11 mouse cellular contexts compared by ENCODE assay signal in the genomic region with DNA sequence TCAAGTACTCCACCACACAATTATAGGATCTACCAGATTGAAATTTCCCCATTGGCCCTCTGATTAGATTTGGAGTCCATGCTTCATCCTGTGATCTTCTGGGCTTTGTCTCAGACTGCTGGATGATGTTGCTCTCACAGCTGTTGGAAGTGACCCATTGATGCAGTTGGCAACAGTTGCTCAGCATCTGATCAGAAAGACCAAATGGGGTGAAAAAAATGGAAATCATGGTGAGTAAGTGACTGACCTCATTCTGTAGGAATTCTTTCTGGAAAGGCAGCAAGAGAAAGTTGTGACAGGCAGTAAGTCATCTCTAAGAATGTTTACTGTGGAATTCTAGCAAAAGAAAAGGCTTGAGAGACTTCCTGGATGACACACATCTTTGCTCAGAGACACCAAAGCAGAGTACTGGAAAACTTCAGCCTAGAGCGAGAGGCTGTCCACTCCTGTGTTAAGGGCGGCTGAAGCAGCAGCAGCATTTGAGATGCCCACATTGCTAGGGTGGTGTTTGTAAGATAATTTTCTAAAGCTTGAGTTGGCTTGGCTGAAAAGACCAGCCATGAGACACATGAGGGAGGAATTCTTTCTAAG. TPM values are rescaled to one million over a fixed set of nuclear protein-coding genes. Genes with fewer than 3 reads are reported as not detected.
A peak's percentile ranks its signal among the peaks of the same experiment; 100 is the strongest.
DNase-seq lines count a peak whose midpoint lies in the region; ATAC-seq and TF ChIP-seq lines count a peak whose summit lies in the region.
"Had no signal": no experiment of that assay in that cellular context is flagged by ENCODE, and none has a peak within 500 bp of the region (broad histone marks: within the 10 kb centered on the region; RNA-seq: fewer than 3 reads in every experiment).

No protein-coding gene starts in this region.

- no peaks in the 10 kb centered on the region for H3K79me3 ChIP-seq in C2C12 (ENCODE audit: low read depth)

- no peak overlapping the region for H3K27ac ChIP-seq in heart, embryonic 12.5 days (ENCODE audit: poor library complexity, severe bottlenecking)
- peak overlapping the region; percentile 8; the same call in 1 of the 2 replicates for H3K27ac ChIP-seq in lung, embryonic 15.5 days
- H3K27ac ChIP-seq in thymus, adult 2 months (ENCODE audit: control insufficient read depth, insufficient read depth, low read length): no peak overlapping the region
- H3K27ac ChIP-seq: heart, embryonic 13.5 days had no signal

- no peaks in the 10 kb centered on the region for H3K4me1 ChIP-seq in heart, embryonic 12.5 days (replicated peaks)
- peaks cover 18% of the 10 kb centered on the region for H3K4me1 ChIP-seq in lung, embryonic 15.5 days
- no peaks in the 10 kb centered on the region for H3K4me1 ChIP-seq in thymus, adult 2 months (replicated peaks; ENCODE audit: control insufficient read depth, insufficient read depth, low read length)
- H3K4me1 ChIP-seq: megakaryocyte, embryonic 14.5 days had no signal

- no peak overlapping the region for H3K4me3 ChIP-seq in heart, embryonic 12.5 days
- H3K4me3 ChIP-seq in C2C12 (ENCODE audit: insufficient read depth, poor library complexity, severe bottlenecking): no peak overlapping the region
- no peak overlapping the region for H3K4me3 ChIP-seq in lung, embryonic 15.5 days
- no peak overlapping the region for H3K4me3 ChIP-seq in thymus, adult 2 months (ENCODE audit: control insufficient read depth, insufficient read depth, low read length)
- H3K4me3 ChIP-seq: heart, embryonic 13.5 days; megakaryocyte, embryonic 14.5 days had no signal

- H3K79me2 ChIP-seq in C2C12 (ENCODE audit: control insufficient read depth, insufficient read depth): no peaks in the 10 kb centered on the region

- no peak for TF ChIP-seq POLR2A in thymus, adult 2 months (IDR thresholded peaks at IDR 0.05; ENCODE audit: control insufficient read depth, extremely low read depth, insufficient read depth, low read length, poor library complexity)

- 58% methylated on average over 2 of the region's 2 CpGs for WGBS in heart, embryonic 12.5 days
- 64% methylated on average over 2 of the region's 2 CpGs for WGBS in lung, embryonic 15.5 days
- 88% methylated on average over 2 of the region's 2 CpGs for WGBS in thymus, adult 2 months

- no peaks in the 10 kb centered on the region for H3K27me3 ChIP-seq in heart, embryonic 12.5 days (replicated peaks)
- no peaks in the 10 kb centered on the region for H3K27me3 ChIP-seq in C2C12 (ENCODE audit: control insufficient read depth, insufficient read depth, insufficient read length)
- H3K27me3 ChIP-seq in lung, embryonic 15.5 days: no peaks in the 10 kb centered on the region
- H3K27me3 ChIP-seq in thymus, adult 2 months (ENCODE audit: control insufficient read depth, insufficient read depth, low read length): no peaks in the 10 kb centered on the region
- H3K27me3 ChIP-seq: heart, embryonic 13.5 days; megakaryocyte, embryonic 14.5 days had no signal

- no peaks in the 10 kb centered on the region for H3K36me3 ChIP-seq in heart, embryonic 12.5 days
- no peaks in the 10 kb centered on the region for H3K36me3 ChIP-seq in C2C12 (ENCODE audit: control insufficient read depth, insufficient read depth)
- H3K36me3 ChIP-seq in lung, embryonic 15.5 days: no peaks in the 10 kb centered on the region
- no peaks in the 10 kb centered on the region for H3K36me3 ChIP-seq in thymus, adult 2 months (ENCODE audit: control insufficient read depth, insufficient read depth, low read length)
- H3K36me3 ChIP-seq: heart, embryonic 13.5 days had no signal

- H3K9ac ChIP-seq in heart, embryonic 12.5 days: no peak overlapping the region
- no peak overlapping the region for H3K9ac ChIP-seq in lung, embryonic 15.5 days
- H3K9ac ChIP-seq: heart, embryonic 13.5 days had no signal

- no peak for ATAC-seq in heart, embryonic 12.5 days (ENCODE audit: insufficient number of reproducible peaks, low FRiP score)
- ATAC-seq in lung, embryonic 15.5 days (ENCODE audit: borderline replicate concordance, extremely low read depth, low FRiP score, low TSS enrichment): peak; percentile 63; the same call in 1 of the 2 replicates
- ATAC-seq in cerebellum, adult (ENCODE audit: insufficient number of reproducible peaks, low FRiP score, low TSS enrichment): no peak

- H3K4me2 ChIP-seq in heart, embryonic 12.5 days: no peak overlapping the region
- H3K4me2 ChIP-seq in lung, embryonic 15.5 days: no peak overlapping the region
- H3K4me2 ChIP-seq: heart, embryonic 13.5 days had no signal

- peak; percentile 62 to 81 for DNase-seq in heart, adult 18-20 months
- peak; percentile 9 to 26 for DNase-seq in gastrocnemius, adult 8-10 months (ENCODE audit: low spot score in 2 of 2)
- DNase-seq in thymus, adult 2 months: no peak
- DNase-seq in cerebellum, postnatal 36 days: no peak
- DNase-seq: cerebellum, adult 11-12 months had no signal

- no peaks in the 10 kb centered on the region for H3K9me3 ChIP-seq in heart, embryonic 12.5 days (replicated peaks)
- H3K9me3 ChIP-seq in lung, embryonic 15.5 days: no peaks in the 10 kb centered on the region
- H3K9me3 ChIP-seq: heart, embryonic 13.5 days; megakaryocyte, embryonic 14.5 days had no signal

- no peak overlapping the region for H3ac ChIP-seq in C2C12 (ENCODE audit: control insufficient read depth, insufficient read length, low read depth)

- TF ChIP-seq CTCF in C2C12 (IDR thresholded peaks at IDR 0.05; ENCODE audit: control insufficient read depth, insufficient read depth, insufficient read length): no peak
- no peak for TF ChIP-seq CTCF in thymus, adult 2 months (IDR thresholded peaks at IDR 0.05; ENCODE audit: borderline replicate concordance, control insufficient read depth, extremely low read depth, insufficient read depth, low read length, poor library complexity)

TF ChIP-seq in C2C12, 6 proteins besides CTCF, POLR2A, EP300 and RAD21:
- peak; percentile 94 for TF ChIP-seq MYOD1 (IDR thresholded peaks at IDR 0.05; ENCODE audit: control insufficient read depth, insufficient read length, low read depth)
- peak; percentile 42 for TF ChIP-seq USF1 (IDR thresholded peaks at IDR 0.05; ENCODE audit: low read depth)
- no peak for TF ChIP-seq FOSL1 (IDR thresholded peaks at IDR 0.05; ENCODE audit: insufficient read depth, low read length, poor library complexity, severe bottlenecking)
- no peak for TF ChIP-seq CEBPB (IDR thresholded peaks at IDR 0.05; ENCODE audit: low read depth)
- TF ChIP-seq MYOG (IDR thresholded peaks at IDR 0.05; ENCODE audit: control insufficient read depth, extremely low read depth, insufficient read length): no peak
- no peak for TF ChIP-seq MAX (IDR thresholded peaks at IDR 0.05)

RNA-seq across cellular contexts. Expression of a gene that starts 31.3 kb away (rescaled TPM):
- total RNA-seq in heart, adult 18-20 months (2021): under 1 TPM; 0.42 to 0.98 TPM
- polyA plus RNA-seq in heart, embryonic 12.5 days (2016; fragmentation: Nextera tagmentation; extraction: Ambion mirVana): 23.4 and 25.6 TPM in 2 replicates
- polyA plus RNA-seq in C2C12 (2012; fragmentation: generic; extraction: Trizol): 29.5 TPM
- total RNA-seq in gastrocnemius, adult 8-10 months (2022): 1 to 10 TPM in 3 of 4 experiments, under 1 TPM in 1; 0.82 to 3.7 (median 2.2) TPM
- 36.9 and 41.1 TPM in 2 replicates for polyA plus RNA-seq in lung, embryonic 15.5 days (2015; fragmentation: Nextera tagmentation; extraction: Ambion mirVana)
- polyA plus RNA-seq in thymus, adult 2 months (2012; rRNA removed): 29.8 and 31.6 TPM in 2 replicates

Comparison
In these comparisons a context has a peak if more than half of its experiments do, and no peak if none do; other contexts are left out.
1. DNase-seq: peak in heart, adult 18-20 months (2 of 2) and gastrocnemius, adult 8-10 months (2 of 2); none in thymus, adult 2 months (single experiment) and cerebellum, postnatal 36 days (0 of 2).